Mouse (Mus musculus): ENCODE results near the gene Eif4e1b. TPM values are rescaled to one million over a fixed set of nuclear protein-coding genes. Genes with fewer than 3 reads are reported as not detected.

The Eif4e1b gene
- polyA plus RNA-seq, 1 experiment: not detected

- Histone ChIP-seq H3K4me1 (ENCODE audit: control insufficient read depth, insufficient read depth, low read length) (no peaks in the 10 kb centered on the region), H3K27ac (ENCODE audit: insufficient read depth, low read depth, low read length) (no peak overlapping the region), H3K4me3 (ENCODE audit: insufficient read depth, low read length) (no peak overlapping the region)
- TF ChIP-seq CTCF (IDR thresholded peaks at IDR 0.05; ENCODE audit: low read depth, low read length) (no peak), POLR2A (IDR thresholded peaks at IDR 0.05; ENCODE audit: borderline replicate concordance, low read depth, low read length) (no peak)
Observed at GRCm38 (mm10) chr13:54750699-54751098, 33.1 kb upstream of the Eif4e1b start.

- TF ChIP-seq CTCF (IDR thresholded peaks at IDR 0.05; ENCODE audit: low read depth, low read length): no peak
- TF ChIP-seq POLR2A (IDR thresholded peaks at IDR 0.05; ENCODE audit: borderline replicate concordance, low read depth, low read length): no peak
- Histone ChIP-seq H3K4me1 (ENCODE audit: control insufficient read depth, insufficient read depth, low read length) (no peaks in the 10 kb centered on the region; the same call in 1 of the 2 replicates), H3K27ac (ENCODE audit: insufficient read depth, low read depth, low read length) (no peak overlapping the region), H3K4me3 (ENCODE audit: insufficient read depth, low read length) (no peak overlapping the region)
Observed at GRCm38 (mm10) chr13:54752656-54753055, 31.1 kb upstream of the Eif4e1b start.

- Histone ChIP-seq H3K4me3 (ENCODE audit: insufficient read depth, low read length) (no peak overlapping the region), H3K27ac (ENCODE audit: insufficient read depth, low read depth, low read length) (no peak overlapping the region), H3K4me1 (ENCODE audit: control insufficient read depth, insufficient read depth, low read length) (no peaks in the 10 kb centered on the region; the same call in 1 of the 2 replicates)
- TF ChIP-seq POLR2A (IDR thresholded peaks at IDR 0.05; ENCODE audit: borderline replicate concordance, low read depth, low read length): no peak
- no peak for TF ChIP-seq CTCF (IDR thresholded peaks at IDR 0.05; ENCODE audit: low read depth, low read length)
Observed at GRCm38 (mm10) chr13:54753733-54754132, 30.1 kb upstream of the Eif4e1b start.

GRCm38 (mm10) chr13:54754169-54755080 is 29.4 kb upstream of the Eif4e1b start:
- Histone ChIP-seq H3K4me3 (ENCODE audit: insufficient read depth, low read length) (no peak overlapping the region), H3K4me1 (ENCODE audit: control insufficient read depth, insufficient read depth, low read length) (no peaks in the 10 kb centered on the region; the same call in 1 of the 2 replicates), H3K27ac (ENCODE audit: insufficient read depth, low read depth, low read length) (no peak overlapping the region)
- TF ChIP-seq POLR2A (IDR thresholded peaks at IDR 0.05; ENCODE audit: borderline replicate concordance, low read depth, low read length) (no peak), CTCF (IDR thresholded peaks at IDR 0.05; ENCODE audit: low read depth, low read length) (no peak)

GRCm38 (mm10) chr13:54755201-54755830 is 28.5 kb upstream of the Eif4e1b start:
- TF ChIP-seq POLR2A (IDR thresholded peaks at IDR 0.05; ENCODE audit: borderline replicate concordance, low read depth, low read length) (no peak), CTCF (IDR thresholded peaks at IDR 0.05; ENCODE audit: low read depth, low read length) (no peak)
- H3K4me1 ChIP-seq (ENCODE audit: control insufficient read depth, insufficient read depth, low read length): no peaks in the 10 kb centered on the region; the same call in 1 of the 2 replicates
- H3K4me3 ChIP-seq (ENCODE audit: insufficient read depth, low read length): no peak overlapping the region

GRCm38 (mm10) chr13:54756156-54756712 is 27.6 kb upstream of the Eif4e1b start:
- H3K27ac ChIP-seq (ENCODE audit: insufficient read depth, low read depth, low read length): no peak overlapping the region
- TF ChIP-seq CTCF (IDR thresholded peaks at IDR 0.05; ENCODE audit: low read depth, low read length) (no peak), POLR2A (IDR thresholded peaks at IDR 0.05; ENCODE audit: borderline replicate concordance, low read depth, low read length) (no peak)
- no peaks in the 10 kb centered on the region; the same call in 1 of the 2 replicates for H3K4me1 ChIP-seq (ENCODE audit: control insufficient read depth, insufficient read depth, low read length)
- no peak overlapping the region for H3K4me3 ChIP-seq (ENCODE audit: insufficient read depth, low read length)

More at GRCm38 (mm10) chr13:54755201-54755830, 28.5 kb upstream of the Eif4e1b start:
- no peak overlapping the region for H3K27ac ChIP-seq (ENCODE audit: insufficient read depth, low read depth, low read length)

- Histone ChIP-seq H3K27ac (ENCODE audit: insufficient read depth, low read depth, low read length) (no peak overlapping the region), H3K4me3 (ENCODE audit: insufficient read depth, low read length) (no peak overlapping the region), H3K4me1 (ENCODE audit: control insufficient read depth, insufficient read depth, low read length) (no peaks in the 10 kb centered on the region; the same call in 1 of the 2 replicates)
- no peak for TF ChIP-seq POLR2A (IDR thresholded peaks at IDR 0.05; ENCODE audit: borderline replicate concordance, low read depth, low read length)
- TF ChIP-seq CTCF (IDR thresholded peaks at IDR 0.05; ENCODE audit: low read depth, low read length): no peak
Observed at GRCm38 (mm10) chr13:54757093-54757830, 26.5 kb upstream of the Eif4e1b start.

GRCm38 (mm10) chr13:54758045-54758755 is 25.6 kb upstream of the Eif4e1b start:
- TF ChIP-seq POLR2A (IDR thresholded peaks at IDR 0.05; ENCODE audit: borderline replicate concordance, low read depth, low read length) (no peak), CTCF (IDR thresholded peaks at IDR 0.05; ENCODE audit: low read depth, low read length) (peak; percentile 1; the same call in 1 of the 2 replicates)
- H3K27ac ChIP-seq (ENCODE audit: insufficient read depth, low read depth, low read length): no peak overlapping the region
- H3K4me3 ChIP-seq (ENCODE audit: insufficient read depth, low read length): peak overlapping the region; percentile 42
- H3K4me1 ChIP-seq (ENCODE audit: control insufficient read depth, insufficient read depth, low read length): no peaks in the 10 kb centered on the region; the same call in 1 of the 2 replicates

Data from bone marrow macrophage, adult 2 months (primary cell).